Mouse (Mus musculus) left cerebral cortex, postnatal 4 days (tissue): Measurements from ENCODE around the gene Ctdspl. TPM values are rescaled to one million over a fixed set of nuclear protein-coding genes. Genes with fewer than 3 reads are reported as not detected.

ENCODE experiments used
- DNase-seq: peaks from one replicate; pipeline ENCODE4 v3.0.0-alpha.2; 2022
- intact Hi-C: fragments of 180-260 bp; cut with DNase I; formaldehyde crosslinking; loops from one replicate; pipeline ENCODE4 v1.15.1; 2025
- total RNA-seq, 2 experiments: library from RNA; stranded (reverse); gene quantifications; 2 replicates each; pipeline ENCODE4 v1.2.3; 2021

Gene Ctdspl
- 10 to 100 TPM; 18.3 to 19.6 TPM for total RNA-seq

DNA sequence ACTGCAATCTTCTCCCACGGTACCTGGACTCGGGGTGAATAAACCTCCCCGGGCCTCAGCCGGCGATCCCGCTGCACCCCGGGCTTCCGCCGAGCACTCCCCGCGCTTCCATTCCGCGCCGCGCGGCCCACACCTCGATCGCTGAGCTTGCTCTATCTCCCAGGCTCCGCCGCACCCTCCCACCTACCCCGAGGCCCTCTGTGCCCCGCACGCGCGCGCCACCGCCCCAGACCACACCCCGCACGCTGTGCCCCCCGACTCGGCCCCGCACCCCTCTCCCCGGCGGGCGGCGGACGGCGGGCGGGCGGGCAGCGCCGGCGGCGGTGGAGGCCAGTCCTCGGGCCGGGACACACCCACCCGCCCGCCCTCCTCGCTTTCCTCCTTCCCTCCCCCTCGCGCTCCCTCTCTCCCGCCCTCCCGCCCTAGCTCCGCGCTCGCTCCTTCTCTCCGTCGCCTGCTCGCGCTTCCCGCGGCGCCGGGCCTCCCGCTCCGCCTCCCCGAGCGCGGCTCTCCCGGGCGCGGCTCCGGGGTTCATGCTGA lies at the start of gene Ctdspl:
Gene Ctdspl (plus strand): TSS at position 343 of the 540 bp plus-strand sequence.
- peak; percentile 49 for DNase-seq
- intact Hi-C loops: loop anchor here (10.0 kb wide), 1 partner anchor 109 kb away; no protein-coding TSS in a partner anchor

DNA sequence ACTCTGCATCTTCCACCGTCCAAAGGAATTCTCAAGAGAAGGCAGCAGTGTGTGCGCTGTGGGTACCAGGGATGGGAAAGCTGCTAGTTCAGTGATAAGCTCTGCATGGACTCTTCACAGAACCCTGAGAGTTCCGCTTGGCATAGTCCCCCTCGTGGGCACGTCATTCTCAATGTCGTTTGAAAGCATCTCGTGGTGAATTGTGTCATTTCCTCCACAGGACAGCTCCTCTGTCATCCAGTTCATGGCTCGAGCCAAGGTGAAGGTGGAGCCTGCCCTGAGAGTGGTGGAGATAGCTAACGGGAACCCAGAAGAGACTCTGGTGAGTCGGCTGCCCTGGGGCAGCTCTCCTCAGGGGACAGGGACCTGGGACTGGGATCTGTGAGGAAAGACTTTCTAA lies 49.4 kb upstream of the Ctdspl start:
- no peak for DNase-seq
- intact Hi-C loops: no loop called here

DNA sequence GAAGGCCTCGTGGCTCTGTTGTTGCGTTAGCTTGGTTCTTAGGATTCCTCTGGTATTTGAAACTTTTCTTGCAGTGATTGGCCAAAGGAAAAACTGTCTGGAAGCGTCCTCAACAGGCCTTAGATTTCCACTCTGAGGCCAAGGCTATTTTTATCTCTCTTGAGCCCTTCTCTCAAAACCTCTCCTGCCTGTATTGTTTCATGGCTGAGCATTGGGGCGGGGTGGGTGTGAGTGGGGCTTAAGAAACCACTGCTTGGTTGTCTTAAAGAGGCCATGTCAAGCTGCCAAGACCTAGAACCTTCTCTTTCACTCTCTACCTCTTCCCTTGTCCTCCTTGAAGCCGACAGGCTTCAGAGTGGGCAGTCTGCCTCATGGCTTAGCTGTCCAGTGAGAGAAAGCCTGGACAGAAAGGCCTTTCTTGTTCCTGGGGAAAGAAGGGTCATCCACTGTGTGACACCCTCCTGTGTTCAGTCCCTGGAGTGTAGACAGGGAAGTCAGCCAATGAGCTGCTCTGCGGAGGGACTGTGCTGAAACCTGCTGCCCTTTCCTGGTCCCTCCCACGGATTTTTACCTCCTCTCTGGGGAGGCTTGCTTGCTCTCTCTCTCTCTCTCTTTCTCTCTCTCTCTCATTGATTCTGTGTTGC lies 48.8 kb upstream of the Ctdspl start:
- no peak for DNase-seq
- intact Hi-C loops: no loop called here

- intact Hi-C loops: no loop called here
- no peak for DNase-seq
These were observed 47.7 kb upstream of the Ctdspl start for GRCm38 (mm10) chr9:118878596-118878995.

DNA sequence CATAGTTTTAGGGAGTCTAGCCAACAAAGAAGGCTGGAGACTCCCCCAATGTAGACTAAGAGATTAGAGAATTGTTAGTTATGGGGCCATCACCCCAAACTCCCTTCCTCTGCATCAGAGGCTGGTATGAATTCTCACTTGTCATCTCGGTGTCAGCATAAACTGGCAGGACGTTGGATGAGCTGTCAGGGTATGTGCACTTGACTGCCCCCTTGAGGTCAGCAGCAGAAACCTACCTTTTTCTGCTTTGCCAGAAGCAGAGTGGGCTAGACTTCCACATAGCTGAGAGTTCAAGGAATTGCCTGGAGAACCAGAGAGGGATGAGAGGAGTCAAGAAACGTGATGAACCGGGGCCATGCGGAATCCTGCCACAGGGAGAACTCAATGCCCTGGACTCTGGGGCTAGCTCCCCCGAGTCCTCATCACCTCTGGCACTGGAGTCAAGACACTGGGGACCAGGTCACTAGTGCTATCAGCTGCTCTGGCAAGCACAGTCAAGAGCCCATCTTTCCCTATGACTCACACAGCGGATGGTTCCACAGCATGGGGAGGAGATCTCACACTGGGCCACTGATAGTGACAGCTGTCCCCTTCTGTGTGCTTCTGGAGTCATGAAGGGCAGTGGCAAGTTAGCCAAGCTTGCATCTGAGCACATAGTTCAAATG lies 44.8 kb upstream of the Ctdspl start:
- no peak for DNase-seq
- intact Hi-C loops: no loop called here

DNA sequence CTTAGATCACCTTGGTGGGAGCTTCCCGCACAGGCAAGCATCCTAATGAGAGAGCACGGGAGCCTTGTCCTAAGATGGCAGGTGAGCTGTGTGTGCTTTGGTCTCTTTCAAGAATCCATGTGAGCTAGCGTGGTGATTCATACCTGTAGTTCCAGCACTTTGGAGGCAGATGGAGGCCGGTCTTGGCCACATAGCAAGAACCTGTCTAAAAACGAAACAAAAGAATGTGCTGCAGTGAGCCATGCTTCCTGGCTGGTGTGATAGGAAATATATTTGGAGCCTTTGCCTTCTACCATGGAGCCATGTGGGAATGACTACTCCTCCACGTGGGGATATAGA lies 44.3 kb upstream of the Ctdspl start:
- DNase-seq: no peak
- intact Hi-C loops: no loop called here

DNA sequence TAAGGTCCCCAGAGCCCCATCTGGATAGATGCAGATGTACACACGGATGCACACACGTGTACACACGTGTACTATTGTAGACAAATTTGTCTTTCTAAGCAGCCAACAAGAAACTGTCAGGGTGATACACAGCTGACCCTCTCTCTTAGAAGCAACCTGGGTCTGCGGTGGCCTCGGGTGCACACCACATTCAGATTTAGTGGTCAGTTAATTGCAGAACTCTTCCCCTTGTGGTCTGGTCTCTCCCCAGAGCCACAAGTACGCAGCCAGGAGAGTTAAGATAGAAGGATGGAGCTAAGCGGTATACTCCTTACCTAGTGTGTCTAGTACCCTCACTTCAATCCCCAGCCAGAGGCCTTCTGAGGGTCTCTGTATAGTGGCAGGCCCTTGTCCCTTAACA lies 43.1 kb upstream of the Ctdspl start:
- no peak for DNase-seq
- intact Hi-C loops: no loop called here

- DNase-seq: no peak
- intact Hi-C loops: no loop called here
These were observed 40.5 kb upstream of the Ctdspl start for GRCm38 (mm10) chr9:118885785-118886184.

DNA sequence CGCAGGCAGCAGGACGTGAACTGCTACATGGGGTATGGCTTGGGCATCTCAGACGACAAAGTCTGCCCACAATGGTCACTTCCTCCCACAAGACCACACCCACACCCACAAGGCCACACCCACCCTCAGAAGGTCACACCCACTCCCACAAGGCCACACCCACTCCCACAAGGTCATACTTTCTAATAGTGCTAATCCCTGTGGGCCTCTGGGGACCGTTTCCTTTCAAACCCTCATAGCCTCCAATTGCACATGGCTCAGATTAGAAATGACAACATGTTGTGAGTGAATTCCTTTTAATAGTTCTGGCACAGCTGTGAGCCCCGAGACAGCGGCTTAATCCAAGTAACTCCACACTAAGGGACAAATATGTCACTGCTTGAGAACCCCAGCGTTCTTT lies 39.1 kb upstream of the Ctdspl start:
- intact Hi-C loops: no loop called here
- DNase-seq: no peak

GRCm38 (mm10) chr9:118887734-118888133 lies 38.5 kb upstream of the Ctdspl start:
- intact Hi-C loops: no loop called here
- no peak for DNase-seq

DNA sequence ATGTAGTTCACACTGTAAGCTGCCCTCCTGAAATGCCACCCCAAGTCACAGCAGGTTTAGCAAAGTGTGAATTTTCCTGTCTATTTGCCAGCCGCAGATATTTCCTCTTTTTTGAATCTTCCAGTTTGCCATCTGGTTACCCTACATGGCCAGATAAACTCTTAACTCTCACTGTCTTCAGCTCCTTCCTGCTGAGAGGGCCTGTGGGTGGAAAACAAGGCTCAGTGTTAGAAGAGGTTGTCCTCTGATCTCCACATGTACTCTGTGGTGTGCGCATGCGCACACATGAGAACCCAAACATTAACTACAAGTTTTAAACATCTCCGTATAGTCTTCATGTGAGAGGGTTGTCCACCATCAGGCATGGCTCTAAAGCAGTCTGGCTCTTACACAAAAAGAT lies 36.1 kb upstream of the Ctdspl start:
- intact Hi-C loops: loop anchor here (5.0 kb wide), 1 partner anchor 293 kb away; no protein-coding TSS in a partner anchor
- DNase-seq: no peak

DNA sequence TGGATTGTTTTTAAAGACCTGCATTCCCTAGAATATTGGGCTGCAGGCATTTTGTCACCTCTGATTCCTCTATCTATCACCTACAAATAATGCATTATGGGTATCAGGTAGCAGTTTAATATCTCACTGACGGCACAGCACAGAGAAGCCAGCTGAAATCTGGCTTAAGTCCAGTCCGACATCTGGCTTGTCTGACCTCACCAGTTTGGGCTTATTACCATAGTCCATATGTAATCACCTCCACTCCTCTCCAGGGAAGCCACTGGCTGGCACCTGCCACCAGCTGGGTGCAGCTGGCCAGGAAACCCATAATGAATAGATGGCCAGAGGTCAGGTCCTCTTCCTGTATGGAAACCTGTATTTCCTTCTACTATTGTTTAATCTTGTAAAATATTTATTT lies 35.6 kb upstream of the Ctdspl start:
- intact Hi-C loops: loop anchor here (5.0 kb wide), 1 partner anchor 293 kb away; no protein-coding TSS in a partner anchor
- DNase-seq: peak; percentile 34

GRCm38 (mm10) chr9:118891068-118891467 lies 35.2 kb upstream of the Ctdspl start:
- no peak for DNase-seq
- intact Hi-C loops: loop anchor here (5.0 kb wide), 1 partner anchor 294 kb away; no protein-coding TSS in a partner anchor

DNA sequence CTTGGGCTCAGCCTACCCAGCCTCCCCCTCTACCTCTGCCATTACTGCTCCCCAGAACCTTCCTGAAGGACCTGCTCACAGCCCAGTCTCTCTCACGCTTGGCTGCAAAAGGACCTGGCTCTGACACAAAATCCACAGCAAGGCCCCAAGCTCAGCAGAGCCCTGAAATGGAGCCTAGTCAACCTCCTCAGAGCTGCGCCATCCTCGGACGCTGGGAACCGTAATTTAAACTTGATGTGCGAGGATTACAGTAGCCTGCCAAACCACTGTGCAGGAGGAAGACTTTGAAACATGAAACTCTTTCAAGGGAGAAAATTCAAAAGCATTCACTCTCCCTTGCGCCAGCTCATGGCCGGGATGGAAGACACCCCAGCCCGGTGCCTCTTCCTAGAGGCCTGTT lies 34.7 kb upstream of the Ctdspl start:
- DNase-seq: peak; percentile 38
- intact Hi-C loops: loop anchor here (5.0 kb wide), 1 partner anchor 294 kb away; no protein-coding TSS in a partner anchor

- intact Hi-C loops: no loop called here
- no peak for DNase-seq
These were observed 31.2 kb upstream of the Ctdspl start for GRCm38 (mm10) chr9:118895101-118895500.

GRCm38 (mm10) chr9:118900677-118901076 lies 25.6 kb upstream of the Ctdspl start:
- intact Hi-C loops: no loop called here

GRCm38 (mm10) chr9:118901917-118902316 lies 24.3 kb upstream of the Ctdspl start:
- DNase-seq: peak; percentile 63
- intact Hi-C loops: no loop called here

More at GRCm38 (mm10) chr9:118900677-118901076, 25.6 kb upstream of the Ctdspl start:
- DNase-seq: no peak

GRCm38 (mm10) chr9:118907934-118908620 lies 18.2 kb upstream of the Ctdspl start:
- intact Hi-C loops: loop anchor here (5.0 kb wide), 2 partner anchors 306 to 321 kb away; no protein-coding TSS in a partner anchor

DNA sequence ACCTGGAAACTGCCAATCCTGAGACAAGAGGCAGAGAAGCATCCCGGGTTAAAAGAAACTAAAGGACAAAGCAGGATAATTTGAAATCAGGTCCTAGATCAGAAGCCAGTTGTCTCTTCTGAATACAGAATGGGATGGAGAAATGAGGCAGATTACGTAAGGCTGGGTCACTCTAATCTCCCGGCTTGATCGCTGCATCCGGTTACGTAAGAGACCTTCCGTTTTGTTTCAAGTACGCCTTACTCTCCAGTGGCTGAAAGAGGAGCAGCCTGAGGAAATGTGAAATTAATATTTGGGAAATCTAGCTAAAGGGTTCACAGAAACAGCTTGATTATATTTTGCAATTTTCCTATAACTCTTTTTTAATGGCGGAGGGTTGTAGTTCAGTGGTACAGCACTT lies 13.2 kb upstream of the Ctdspl start:
- DNase-seq: no peak
- intact Hi-C loops: no loop called here

More at GRCm38 (mm10) chr9:118907934-118908620, 18.2 kb upstream of the Ctdspl start:
- DNase-seq: peak; percentile 83

GRCm38 (mm10) chr9:118913613-118914012 lies 12.6 kb upstream of the Ctdspl start:
- DNase-seq: no peak
- intact Hi-C loops: no loop called here

- intact Hi-C loops: no loop called here
- no peak for DNase-seq
These were observed 11.7 kb upstream of the Ctdspl start for GRCm38 (mm10) chr9:118914589-118914988.
